Mouse (Mus musculus) c-Kit-negative CD71-positive TER-119-positive erythroid progenitor cells, embryonic 14.5 days (primary cell): Measurements from ENCODE around the gene Echs1.

ENCODE experiments used
- DNase-seq: peaks from one replicate; pipeline ENCODE4 v3.0.0-alpha.2; 2013; ENCODE audit warnings: low read depth, low spot score

Gene Echs1

GRCm38 (mm10) chr7:140061832-140062130 lies 54.5 kb downstream of the Echs1 start:
- no peak for DNase-seq

GRCm38 (mm10) chr7:140060936-140061831 lies 55.1 kb downstream of the Echs1 start:
- DNase-seq = no peak

GRCm38 (mm10) chr7:140059601-140060000 lies 56.7 kb downstream of the Echs1 start:
- no peak for DNase-seq

- DNase-seq = no peak
Measured at GRCm38 (mm10) chr7:140058528-140058927, 57.7 kb downstream of the Echs1 start.

- DNase-seq = no peak
Measured at GRCm38 (mm10) chr7:140057413-140058407, 58.6 kb downstream of the Echs1 start.
